Mouse (Mus musculus) kidney, postnatal 10 days (tissue): ENCODE results near the gene Arl6ip4.

Source experiments
- DNase-seq: peaks from one replicate; pipeline ENCODE4 v3.0.0; 2021; ENCODE audit warnings: mixed read lengths

Arl6ip4 gene

GRCm38 (mm10) chr5:124095077-124095581 lies 20.8 kb upstream of the Arl6ip4 start:
- DNase-seq, result peak; percentile 49

- peak; percentile 99 for DNase-seq
Observed at GRCm38 (mm10) chr5:124095596-124096232, 20.2 kb upstream of the Arl6ip4 start, which contains the start of gene Abcb9. TSS of gene Abcb9 (minus strand) at chr5:124095798.

- DNase-seq, result no peak
Observed at GRCm38 (mm10) chr5:124098923-124099322, 17.0 kb upstream of the Arl6ip4 start.

GRCm38 (mm10) chr5:124100128-124101044 lies 15.5 kb upstream of the Arl6ip4 start:
- DNase-seq, result no peak

- no peak for DNase-seq
Observed at GRCm38 (mm10) chr5:124102326-124102725, 13.6 kb upstream of the Arl6ip4 start.

GRCm38 (mm10) chr5:124103020-124103419 lies 12.9 kb upstream of the Arl6ip4 start:
- DNase-seq, result no peak

GRCm38 (mm10) chr5:124103552-124103951 lies 12.3 kb upstream of the Arl6ip4 start:
- no peak for DNase-seq

DNA sequence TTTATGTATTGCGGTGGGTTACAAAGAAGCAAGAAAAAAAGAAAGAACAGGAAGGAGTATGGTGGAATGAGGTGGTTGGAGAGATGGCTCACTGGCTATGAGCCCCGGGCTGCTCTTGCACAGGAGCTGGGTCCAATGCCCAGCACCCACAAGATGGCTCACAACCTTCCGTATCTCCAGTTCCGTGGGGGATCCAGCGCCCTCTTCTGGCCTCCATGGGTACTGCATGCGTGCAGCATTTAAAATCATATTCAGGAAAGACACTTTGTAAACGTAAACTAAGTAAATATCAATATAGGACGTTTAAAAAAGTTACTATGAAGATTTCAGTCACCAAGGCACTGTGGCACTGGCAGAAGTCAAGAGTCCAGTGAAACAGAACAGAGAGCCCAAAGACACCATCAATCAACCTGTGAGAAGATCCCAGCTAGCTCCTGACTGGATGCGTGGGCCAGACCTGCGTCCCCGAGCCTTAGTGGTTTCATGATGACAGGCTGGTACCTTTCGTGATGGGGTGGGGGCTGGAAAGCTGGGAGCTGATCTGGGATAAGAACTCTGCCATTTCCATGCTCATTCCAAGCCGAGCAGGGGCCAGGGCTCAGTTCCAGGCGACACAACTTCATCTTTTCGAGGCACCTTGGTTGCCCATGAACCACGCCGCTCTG lies 4.7 kb upstream of the Arl6ip4 start:
- peak; percentile 63 for DNase-seq

DNA sequence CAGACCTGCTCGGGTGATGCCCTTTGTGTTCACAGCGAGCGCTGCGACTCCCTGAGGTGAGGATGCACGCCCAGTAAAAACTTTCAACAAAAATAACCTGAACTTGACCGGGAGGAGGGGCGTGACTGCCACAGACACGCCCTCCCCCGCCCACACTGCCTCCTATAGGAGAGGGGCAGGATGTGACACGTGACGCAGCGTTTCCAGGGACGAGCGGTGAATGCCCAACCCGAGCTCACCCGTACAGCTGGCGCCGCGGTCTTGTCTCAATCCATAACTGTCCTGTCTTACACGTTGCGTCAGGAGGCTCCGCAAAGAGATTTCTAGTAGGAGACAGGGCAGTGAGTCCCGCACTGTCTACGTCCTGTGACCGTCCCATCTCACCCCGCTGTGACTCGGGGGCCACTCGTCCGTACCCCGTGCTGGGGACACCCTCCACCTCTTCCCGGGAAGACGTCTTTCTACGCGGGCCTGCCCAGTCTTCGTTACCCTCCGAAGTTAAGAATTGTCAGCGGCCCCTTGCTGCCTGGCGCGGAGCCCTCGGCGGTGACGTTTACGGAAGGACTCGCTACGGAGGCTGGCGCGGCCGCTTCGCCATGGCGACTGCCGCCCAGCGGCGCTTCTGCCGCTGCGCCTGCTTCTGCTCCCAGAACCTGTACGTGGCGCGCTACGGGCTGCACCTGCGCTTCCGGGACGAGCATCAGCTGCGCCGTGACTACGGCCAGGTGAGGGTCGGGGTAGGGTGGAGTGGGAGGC lies 4.0 kb upstream of the Arl6ip4 start, which contains the start of gene Ogfod2:
TSS of gene Ogfod2 (plus strand) at position 556 of the 756 bp plus-strand sequence.
- peak; percentile 97 for DNase-seq

DNA sequence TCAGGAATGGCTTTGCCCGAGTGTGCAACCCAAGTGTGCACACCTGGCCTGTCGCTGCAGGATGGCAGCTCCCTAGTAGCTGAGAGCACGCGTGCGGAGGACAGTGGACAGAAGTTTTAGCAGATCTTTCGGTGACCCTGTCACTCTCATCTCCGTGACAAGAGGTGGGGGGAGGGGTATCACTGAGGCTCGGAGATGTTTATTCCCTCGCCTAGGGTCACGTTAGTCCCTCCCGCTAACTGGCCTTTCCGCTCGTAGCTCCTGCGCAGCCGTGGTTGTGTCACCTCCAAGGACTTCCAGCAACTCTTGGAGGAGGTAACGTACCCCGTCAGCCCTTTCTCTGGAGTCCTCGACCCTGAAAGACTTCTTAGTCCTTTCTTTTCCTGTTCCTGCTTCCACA lies 3.4 kb upstream of the Arl6ip4 start:
- peak; percentile 57 for DNase-seq

DNA sequence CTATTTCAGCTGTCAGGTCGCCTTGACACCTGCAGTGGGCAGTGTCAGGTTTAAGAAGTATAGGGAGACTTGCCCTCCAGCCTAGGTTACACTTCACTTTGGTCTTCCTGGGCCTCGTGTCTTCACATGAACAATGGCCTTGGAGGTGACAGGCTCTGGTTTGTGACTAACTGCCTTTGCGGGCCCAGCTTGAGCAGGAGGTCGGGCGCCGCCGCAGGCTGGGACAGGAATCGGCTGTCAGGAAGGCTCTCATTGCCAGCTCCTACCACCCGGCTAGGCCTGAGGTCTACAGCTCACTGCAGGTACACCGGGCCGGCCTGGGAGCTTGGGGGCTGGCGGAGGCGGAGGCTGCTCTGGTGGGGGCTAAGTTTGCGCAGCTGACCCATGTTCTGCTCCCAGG lies 2.9 kb upstream of the Arl6ip4 start:
- DNase-seq, result peak; percentile 77

DNA sequence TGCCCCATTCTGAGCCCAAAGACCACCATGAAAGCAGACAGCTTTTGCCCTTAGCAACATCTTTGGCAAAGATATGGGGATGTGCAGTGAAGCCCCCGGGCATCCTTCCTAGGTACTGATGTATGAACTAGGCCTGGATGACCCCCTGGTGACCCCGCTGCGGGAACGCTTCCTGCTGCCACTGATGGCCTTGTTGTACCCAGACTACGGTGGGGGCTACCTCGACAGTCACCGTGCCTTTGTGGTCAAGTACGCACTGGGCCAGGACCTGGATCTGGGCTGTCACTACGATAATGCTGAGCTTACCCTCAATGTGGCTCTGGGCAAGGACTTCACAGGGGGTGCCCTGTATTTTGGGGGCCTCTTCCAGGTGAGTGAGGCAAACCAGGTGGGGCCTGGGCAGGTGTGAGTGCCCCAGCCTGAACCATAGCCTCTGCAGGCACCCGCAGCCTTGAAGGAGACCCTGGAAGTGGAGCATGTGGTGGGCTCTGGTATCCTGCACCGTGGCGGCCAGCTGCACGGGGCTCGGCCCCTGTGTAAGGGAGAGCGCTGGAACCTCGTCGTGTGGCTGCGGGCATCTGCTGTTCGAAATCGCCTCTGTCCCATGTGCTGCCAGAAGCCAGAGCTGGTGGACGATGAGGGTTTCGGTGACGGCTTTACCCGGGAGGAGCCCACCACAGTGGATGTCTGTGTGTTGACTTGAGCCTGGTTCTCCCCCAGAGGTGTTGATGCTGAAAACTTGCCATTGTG lies 1.4 kb upstream of the Arl6ip4 start:
- no peak for DNase-seq

GRCm38 (mm10) chr5:124115531-124115930 lies 358 bp upstream of the Arl6ip4 start:
- no peak for DNase-seq

- DNase-seq, result no peak
Observed at GRCm38 (mm10) chr5:124119204-124119603, 3.3 kb downstream of the Arl6ip4 start.

DNA sequence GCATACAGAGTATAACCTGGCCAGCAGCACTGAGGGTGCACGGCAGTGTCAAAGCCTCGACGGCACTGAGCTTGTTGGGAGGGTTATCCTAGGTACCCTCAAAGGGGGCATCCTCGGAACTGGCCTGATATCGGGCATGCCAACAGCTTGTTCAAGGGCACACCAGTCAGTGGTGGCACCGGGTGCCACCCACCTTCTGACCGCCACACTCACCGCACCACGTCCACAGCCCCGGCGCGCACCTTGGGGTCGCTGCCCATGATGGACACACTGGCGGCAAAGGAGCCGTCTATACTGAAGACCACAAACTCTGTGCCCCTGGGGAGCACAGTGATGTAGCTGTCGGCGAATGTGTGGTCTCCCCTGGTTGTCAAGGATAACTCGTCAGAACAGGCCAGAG lies 6.5 kb downstream of the Arl6ip4 start:
- no peak for DNase-seq

- no peak for DNase-seq
Observed at GRCm38 (mm10) chr5:124125093-124125492, 9.2 kb downstream of the Arl6ip4 start.

DNA sequence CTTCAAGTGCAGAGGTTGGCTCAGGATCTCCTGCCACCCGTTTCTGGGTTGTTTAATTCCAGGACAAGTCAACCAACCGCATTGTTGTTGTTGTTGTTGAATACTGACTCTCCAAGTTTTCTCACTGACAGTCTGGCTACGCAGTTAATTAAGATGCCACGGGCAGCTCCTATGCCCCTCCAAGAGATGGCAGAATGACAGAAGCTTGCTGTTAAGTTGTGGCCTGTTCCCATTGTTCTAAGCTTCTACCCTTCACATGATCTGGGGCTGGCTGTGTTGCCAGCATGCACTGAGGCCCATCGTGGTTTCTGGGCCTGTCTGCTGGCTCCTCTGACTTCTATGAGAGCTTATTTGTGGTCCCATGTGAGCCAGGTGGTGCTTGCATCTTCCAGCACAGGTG lies 18.4 kb downstream of the Arl6ip4 start:
- no peak for DNase-seq

GRCm38 (mm10) chr5:124138066-124138465 lies 22.2 kb downstream of the Arl6ip4 start:
- no peak for DNase-seq

- no peak for DNase-seq
Observed at GRCm38 (mm10) chr5:124149028-124149427, 33.1 kb downstream of the Arl6ip4 start.

- DNase-seq, result no peak
Observed at GRCm38 (mm10) chr5:124150895-124151294, 35.0 kb downstream of the Arl6ip4 start.

- no peak for DNase-seq
Observed at GRCm38 (mm10) chr5:124152734-124153133, 36.8 kb downstream of the Arl6ip4 start.

DNA sequence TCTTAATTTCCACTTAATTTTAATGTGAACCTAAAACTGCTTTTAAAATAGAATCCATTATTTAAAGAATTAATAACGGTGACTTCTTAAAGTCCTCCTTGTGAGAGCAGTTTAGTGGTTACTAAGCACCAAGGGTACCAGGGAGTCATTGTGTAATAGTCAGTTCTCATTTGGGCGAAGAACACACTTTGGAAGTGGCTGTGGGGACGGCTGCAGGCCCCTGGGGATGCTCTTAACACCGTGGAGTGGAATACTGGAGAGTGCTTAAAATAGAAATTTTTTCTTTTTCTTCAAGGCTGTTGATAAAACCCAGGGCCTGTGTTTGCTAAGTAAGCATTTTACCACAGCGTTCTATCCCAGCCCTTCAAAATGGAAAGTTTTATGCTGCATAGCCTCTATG lies 40.1 kb downstream of the Arl6ip4 start:
- DNase-seq, result no peak
